Mouse (Mus musculus) CH12.LX (cell line): ENCODE results near the gene Podxl2. TPM values are rescaled to one million over a fixed set of nuclear protein-coding genes. Genes with fewer than 3 reads are reported as not detected.

ENCODE experiments used
- DNase-seq: peaks from one replicate; pipeline ENCODE4 v3.0.0-alpha.2; 2013; ENCODE audit errors: extremely low read depth
- H3K27ac ChIP-seq: 2 replicates; pipeline ENCODE4 v1.5.1; 2012; ENCODE audit warnings: low read depth, mild to moderate bottlenecking, control low read depth, moderate library complexity; ENCODE audit not compliant: insufficient read depth
- H3K27me3 ChIP-seq: replicated peaks from 2 replicates; pipeline ENCODE3; 2012; ENCODE audit warnings: inconsistent platforms
- H3K36me3 ChIP-seq, 2 experiments: replicated peaks in 1 of 2; 2 replicates each; pipeline versions ENCODE3 to v1.6.1; 2012; ENCODE audit warnings: inconsistent platforms in 1 of 2, low read length in 1 of 2, mild to moderate bottlenecking in 1 of 2, mixed read lengths in 1 of 2, moderate library complexity in 1 of 2; ENCODE audit not compliant: control insufficient read depth in 1 of 2, insufficient read depth in 1 of 2
- H3K4me1 ChIP-seq, 2 experiments: 2 replicates each; pipeline ENCODE4 v1.6.1; 2012; ENCODE audit warnings: inconsistent platforms in 1 of 2, moderate library complexity in 1 of 2; ENCODE audit not compliant: insufficient read depth in 2 of 2, control insufficient read depth in 1 of 2
- H3K4me2 ChIP-seq: 2 replicates; pipeline ENCODE4 v1.6.1; 2012; ENCODE audit warnings: low read depth, mild to moderate bottlenecking, control low read depth; ENCODE audit not compliant: poor library complexity, insufficient read depth, severe bottlenecking
- H3K4me3 ChIP-seq, 3 experiments: fragments of 150-350 bp in 1 of 3; sonication (generic) in 1 of 3; replicated peaks in 1 of 3; 2 replicates each; pipeline versions ENCODE3 to v1.5.1; 2011 to 2012; ENCODE audit warnings: low read depth in 2 of 3, low read length in 2 of 3, mild to moderate bottlenecking in 2 of 3, moderate library complexity in 2 of 3, control low read depth in 1 of 3, improper control_type of control experiment in 1 of 3, inconsistent platforms in 1 of 3, mixed read lengths in 1 of 3; ENCODE audit not compliant: poor library complexity in 1 of 3
- H3K79me2 ChIP-seq: replicated peaks from 2 replicates; pipeline ENCODE4 v1.6.1; 2012; ENCODE audit warnings: mild to moderate bottlenecking, moderate library complexity; ENCODE audit not compliant: control insufficient read depth, poor library complexity, insufficient read depth, severe bottlenecking; ENCODE audit errors: extremely low read depth
- H3K9ac ChIP-seq: 2 replicates; pipeline ENCODE4 v1.6.1; 2012; ENCODE audit warnings: low read depth, mild to moderate bottlenecking, control low read depth, moderate library complexity; ENCODE audit not compliant: insufficient read depth
- H3K9me3 ChIP-seq: replicated peaks from 2 replicates; pipeline ENCODE3; 2012; ENCODE audit warnings: low read length, inconsistent platforms, mixed read lengths
- BHLHE40 ChIP-seq: IDR thresholded peaks from 2 replicates; pipeline ENCODE4 v1.6.1; 2011; ENCODE audit warnings: mild to moderate bottlenecking, low read depth, low read length, improper control_type of control experiment
- CHD1 ChIP-seq: IDR thresholded peaks from 2 replicates; pipeline ENCODE4 v1.6.1; 2012; ENCODE audit warnings: low read depth, low read length, improper control_type of control experiment, inconsistent platforms
- CHD2 ChIP-seq: IDR thresholded peaks from 2 replicates; pipeline ENCODE4 v1.6.1; 2011; ENCODE audit warnings: low read length, improper control_type of control experiment
- CTCF ChIP-seq, 2 experiments: IDR thresholded peaks in 1 of 2; conservative IDR thresholded peaks in 1 of 2; 2 replicates each; pipeline ENCODE4 v1.5.1; 2011 to 2012; ENCODE audit warnings: low read depth in 2 of 2, low read length in 2 of 2, improper control_type of control experiment in 1 of 2, inconsistent platforms in 1 of 2, mild to moderate bottlenecking in 1 of 2, moderate library complexity in 1 of 2
- ELF1 ChIP-seq: IDR thresholded peaks from 2 replicates; pipeline ENCODE4 v1.6.1; 2014; ENCODE audit warnings: low read depth, mild to moderate bottlenecking, inconsistent platforms, low read length, improper control_type of control experiment
- EP300 ChIP-seq: IDR thresholded peaks from 2 replicates; pipeline ENCODE4 v1.6.1; 2011; ENCODE audit warnings: low read length, improper control_type of control experiment
- ETS1 ChIP-seq: conservative IDR thresholded peaks from 2 replicates; pipeline ENCODE4 v1.6.1; 2012; ENCODE audit warnings: low read depth, mild to moderate bottlenecking, inconsistent platforms, low read length, improper control_type of control experiment, moderate library complexity
- HCFC1 ChIP-seq: IDR thresholded peaks from 2 replicates; pipeline ENCODE4 v1.6.1; 2012; ENCODE audit warnings: low read depth, mild to moderate bottlenecking, inconsistent platforms, low read length, improper control_type of control experiment
- KAT2A ChIP-seq: IDR thresholded peaks from 2 replicates; pipeline ENCODE4 v1.6.1; 2012; ENCODE audit warnings: low read length, improper control_type of control experiment, inconsistent platforms; ENCODE audit not compliant: insufficient replicate concordance
- MAFK ChIP-seq: IDR thresholded peaks from 2 replicates; pipeline ENCODE4 v1.6.1; 2011; ENCODE audit warnings: low read length, improper control_type of control experiment; ENCODE audit not compliant: insufficient replicate concordance
- MAX ChIP-seq: IDR thresholded peaks from 2 replicates; pipeline ENCODE4 v1.6.1; 2011; ENCODE audit warnings: low read length, improper control_type of control experiment
- MAZ ChIP-seq: IDR thresholded peaks from 2 replicates; pipeline ENCODE4 v1.6.1; 2012; ENCODE audit warnings: low read depth, mild to moderate bottlenecking, inconsistent platforms, low read length, improper control_type of control experiment, moderate library complexity
- MYC ChIP-seq: IDR thresholded peaks from 2 replicates; pipeline ENCODE4 v1.6.1; 2011; ENCODE audit warnings: low read depth, mild to moderate bottlenecking, improper control_type of control experiment, low read length
- PAX5 ChIP-seq: IDR thresholded peaks from 2 replicates; pipeline ENCODE4 v1.6.1; 2012; ENCODE audit warnings: low read length, inconsistent platforms, mixed read lengths
- SIN3A ChIP-seq: IDR thresholded peaks from 2 replicates; pipeline ENCODE4 v1.6.1; 2012; ENCODE audit warnings: low read length, improper control_type of control experiment, inconsistent platforms
- TBP ChIP-seq: conservative IDR thresholded peaks from 2 replicates; pipeline ENCODE4 v1.6.1; 2011; ENCODE audit warnings: low read depth, low read length, improper control_type of control experiment
- TCF12 ChIP-seq: IDR thresholded peaks from 2 replicates; pipeline ENCODE4 v1.6.1; 2014; ENCODE audit warnings: low read depth, mild to moderate bottlenecking, inconsistent platforms, low read length, improper control_type of control experiment
- UBTF ChIP-seq: IDR thresholded peaks from 2 replicates; pipeline ENCODE4 v1.6.1; 2012; ENCODE audit warnings: low read depth, mild to moderate bottlenecking, inconsistent platforms, low read length, improper control_type of control experiment, moderate library complexity
- USF1 ChIP-seq: IDR thresholded peaks from 2 replicates; pipeline ENCODE4 v1.6.1; 2014; ENCODE audit warnings: low read depth, mild to moderate bottlenecking, inconsistent platforms, low read length, improper control_type of control experiment
- ZC3H11A ChIP-seq: IDR thresholded peaks from 2 replicates; pipeline ENCODE4 v1.6.1; 2012; ENCODE audit warnings: low read depth, mild to moderate bottlenecking, inconsistent platforms, low read length, improper control_type of control experiment
- ZKSCAN1 ChIP-seq: IDR thresholded peaks from 2 replicates; pipeline ENCODE4 v1.6.1; 2012; ENCODE audit warnings: low read depth, inconsistent platforms, low read length, improper control_type of control experiment, borderline replicate concordance
- ZNF384 ChIP-seq: IDR thresholded peaks from 2 replicates; pipeline ENCODE4 v1.6.1; 2012; ENCODE audit warnings: low read depth, low read length, improper control_type of control experiment, inconsistent platforms
- dilution Hi-C: fragments of 300-500 bp; cut with MboI; formaldehyde crosslinking; loops from 2 replicates; pipeline ENCODE4 v1.14.3; 2020; ENCODE audit warnings: low sequenced_read_pairs; ENCODE audit not compliant: extremely low pct_unique_long_range_greater_than_20kb, extremely low pct_ligation_motif_present
- in situ Hi-C: fragments of 300-500 bp; cut with MboI; formaldehyde crosslinking; loops from 3 replicates; pipeline ENCODE4 v1.14.3; 2019; ENCODE audit warnings: low sequenced_read_pairs, low pct_ligation_motif_present, low pct_unique_long_range_greater_than_20kb, mixed read lengths
- polyA plus RNA-seq: library from polyadenylated mRNA; unstranded; fragments of >175 nt; gene quantifications from 2 replicates; pipeline ENCODE4 v1.2.1, GENCODE M21; 2012; ENCODE audit warnings: low read depth; ENCODE audit not compliant: insufficient read length
- total RNA-seq, 2 experiments: library from RNA; depleted of rRNA; stranded (reverse); fragments of 300-350 nt in 1 of 2; fragments of >200 nt in 1 of 2; gene quantifications; 2 replicates each; pipeline ENCODE4 v1.2.3; 2012 to 2014

Podxl2 gene
- total and polyA plus RNA-seq, 3 experiments, result 0.79 to 0.93 (median 0.81) TPM

DNA sequence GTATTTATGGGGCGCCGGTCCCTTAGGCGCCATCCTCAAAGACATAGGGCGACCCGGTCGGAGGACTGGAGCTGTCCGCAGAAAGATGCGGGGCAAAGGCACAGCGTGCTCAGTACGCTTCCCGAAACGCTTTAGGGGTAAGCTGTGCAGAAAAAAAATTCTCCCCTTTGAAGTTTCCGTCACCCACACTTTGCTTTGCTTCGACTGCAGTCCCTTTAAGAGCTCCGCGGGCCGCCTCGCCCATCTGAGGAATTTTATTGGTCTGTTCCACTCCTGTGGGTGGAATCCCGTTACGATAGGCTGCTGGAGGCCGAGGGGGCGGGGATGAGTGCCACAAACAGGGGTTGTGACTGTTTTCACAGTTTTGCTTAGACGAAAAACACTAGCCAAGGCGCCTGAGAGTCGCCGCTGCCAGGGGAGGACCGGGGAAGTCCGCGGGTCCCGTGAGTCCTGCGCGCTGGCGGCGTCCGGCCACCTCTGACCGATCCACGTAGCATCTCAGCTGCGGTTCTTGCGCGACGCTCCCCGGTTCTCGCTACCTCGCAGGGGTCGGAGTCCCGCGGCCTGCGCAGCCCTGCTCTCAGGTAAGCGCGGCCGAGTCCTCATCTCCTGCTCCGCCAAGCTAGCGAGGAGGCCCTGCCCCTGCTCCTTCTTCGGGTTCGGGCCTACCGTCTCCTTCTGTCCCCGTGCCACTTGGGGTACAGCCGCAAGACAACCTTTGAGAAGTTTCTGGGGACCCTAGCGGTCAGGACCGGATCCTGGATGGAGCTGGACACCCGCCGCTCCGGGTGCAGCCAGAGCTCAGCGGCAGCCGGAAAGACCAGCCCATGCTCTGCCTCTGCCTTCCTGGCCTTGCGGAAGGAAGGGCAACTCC lies 27.3 kb upstream of the Podxl2 start, which contains the start of gene Tpra1 (continued):
- TF ChIP-seq ZKSCAN1, result no peak
- peak; percentile 69 for TF ChIP-seq BHLHE40
- 0 out of 2 replicates have a peak, but pooled peaks have one; percentile 23 for TF ChIP-seq TCF12
- peak; percentile 100 for TF ChIP-seq UBTF
- TF ChIP-seq SIN3A, result peak; percentile 96
- peak; percentile 70 for TF ChIP-seq ZNF384
- no peak for TF ChIP-seq ZC3H11A
- TF ChIP-seq MAZ, result peak; percentile 80; the same call in 1 of the 2 replicates
- no peak for TF ChIP-seq ETS1
- no peak for TF ChIP-seq MAFK

DNA sequence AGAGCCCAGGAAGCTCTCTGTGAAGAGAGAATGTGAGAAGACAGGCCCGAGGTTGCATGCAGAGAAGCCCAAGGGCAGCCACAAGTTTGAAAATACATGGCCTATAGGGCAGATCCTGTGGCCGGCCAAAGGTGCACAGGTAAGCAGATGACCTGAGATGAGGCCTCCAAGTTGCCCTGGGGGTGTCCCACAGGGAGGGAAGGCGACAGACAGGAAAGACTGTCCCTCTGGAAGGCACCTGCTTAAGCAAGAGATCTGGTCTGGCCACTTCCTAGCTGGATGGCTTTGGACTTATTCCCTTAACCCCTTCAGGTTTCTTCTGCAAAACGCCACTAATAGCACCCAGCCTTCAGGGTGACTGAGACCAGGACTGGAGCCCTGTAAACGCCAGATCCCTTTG lies 26.6 kb upstream of the Podxl2 start:
- in situ Hi-C loops (no loop called here), dilution Hi-C loops (no loop called here)
- no peak for DNase-seq
- Histone ChIP-seq H3K4me1 (peaks cover 3 to 44% of the 10 kb centered on the region in 2 experiments), H3K27me3 (no peaks in the 10 kb centered on the region), H3K4me3 (peak overlapping the region; percentile 62 to 78 (median 74)), H3K4me2 (peak overlapping the region; percentile 65), H3K27ac (no peak overlapping the region), H3K79me2 (peaks cover 17% of the 10 kb centered on the region), H3K9ac (peak overlapping the region; percentile 56), H3K36me3 (peaks cover 5 to 20% of the 10 kb centered on the region in 2 experiments), H3K9me3 (no peaks in the 10 kb centered on the region)
- TF ChIP-seq MAZ (no peak), CHD1 (no peak), PAX5 (no peak), MAX (no peak), TBP (no peak), CTCF (conservative IDR thresholded peaks at IDR 0.05 in 1 of 2, IDR thresholded peaks at IDR 0.05 in 1 of 2; ENCODE audit: low read depth in 2 of 2, low read length in 2 of 2) (no peak), USF1 (no peak), UBTF (no peak), KAT2A (no peak), EP300 (no peak), MYC (no peak), CHD2 (no peak), ELF1 (no peak), HCFC1 (no peak)
